Comparison of ENCODE assay signal across 23 mouse cellular contexts in genomic region chr7:128012136-128012780, GRCm38 (mm10). TPM values are rescaled to one million over a fixed set of nuclear protein-coding genes. Genes with fewer than 3 reads are reported as not detected.
A peak's percentile ranks its signal among the peaks of the same experiment; 100 is the strongest.
DNase-seq lines count a peak whose midpoint lies in the region; TF ChIP-seq lines count a peak whose summit lies in the region.
"Had no signal": no experiment of that assay in that cellular context is flagged by ENCODE, and none has a peak within 500 bp of the region (broad histone marks: within the 10 kb centered on the region; RNA-seq: fewer than 3 reads in every experiment).

No protein-coding gene starts in this region.

- TF ChIP-seq CTCF in layer of hippocampus, adult 2 months (conservative IDR thresholded peaks at IDR 0.05): no peak

- intact Hi-C loops in left cerebral cortex, postnatal 10 days (cut with DNase I): no loop called here

- no peak for DNase-seq in layer of hippocampus, adult 2 months (ENCODE audit: low spot score in 2 of 2)
- no peak for DNase-seq in layer of hippocampus, postnatal 25 days (ENCODE audit: extremely low spot score in 1 of 2, low spot score in 1 of 2)
- DNase-seq in brain, adult 2 months (ENCODE audit: low read depth, low spot score): peak; percentile 43
- peak; percentile 25 for DNase-seq in naive thymus-derived CD4-positive, alpha-beta T cell, adult 2 months (ENCODE audit: low read depth)
- DNase-seq in thymus, postnatal 14 days: peak; percentile 69
- no peak for DNase-seq in left cerebral cortex, postnatal 10 days (ENCODE audit: extremely low spot score in 1 of 2, low spot score in 2 of 2)
- DNase-seq in gastrocnemius, postnatal 10 days: no peak
- DNase-seq in adrenal gland, adult (ENCODE audit: inconsistent age in 2 of 2, low spot score in 1 of 2): no peak
- DNase-seq: adrenal gland, postnatal 14 days; cerebellum, adult 18-20 months; cerebellum, adult 9-11 months; cerebellum, postnatal 36 days; gastrocnemius, postnatal 25 days; heart, adult 11 months; heart, postnatal 10 days had no signal

- peak overlapping the region; percentile 64; the same call in 1 of the 2 replicates for H3K27ac ChIP-seq in layer of hippocampus, adult 2 months
- H3K27ac ChIP-seq: embryonic facial prominence, embryonic 15.5 days; forebrain, embryonic 10.5 days; forebrain, embryonic 15.5 days; heart, embryonic 13.5 days; hindbrain, embryonic 14.5 days had no signal

- H3K4me3 ChIP-seq in layer of hippocampus, adult 2 months: no peak overlapping the region
- H3K4me3 ChIP-seq: embryonic facial prominence, embryonic 15.5 days; erythroblast, embryonic 14.5 days; forebrain, embryonic 10.5 days; forebrain, embryonic 15.5 days; heart, embryonic 13.5 days had no signal

RNA-seq across cellular contexts. Expression of gene Trim72, which starts 8.5 kb away (rescaled TPM):
- total RNA-seq in layer of hippocampus, adult 2 months (2021): 1 to 10 TPM in 1 of 2 experiments, under 1 TPM in 1; 0.77 to 1.0 TPM
- under 1 TPM; 0.21 to 0.25 TPM for total RNA-seq in layer of hippocampus, postnatal 25 days (2021)
- under 1 TPM; 0.39 to 0.62 TPM for total RNA-seq in left cerebral cortex, postnatal 10 days (2021)
- total RNA-seq in gastrocnemius, postnatal 10 days (2021): 100 to 1,000 TPM; 238 to 256 TPM
- total RNA-seq: adrenal gland, postnatal 14 days; hematopoietic stem cell, adult 5-6 weeks had no signal

RNA-seq across cellular contexts. Expression of gene Pycard, which starts 18.6 kb away (rescaled TPM):
- 1 to 10 TPM; 1.9 to 3.0 TPM for total RNA-seq in layer of hippocampus, adult 2 months (2021)
- total RNA-seq in layer of hippocampus, postnatal 25 days (2021): 1 to 10 TPM; 1.4 to 3.4 TPM
- 1 to 10 TPM; 3.7 to 5.5 TPM for total RNA-seq in left cerebral cortex, postnatal 10 days (2021)
- total RNA-seq in gastrocnemius, postnatal 10 days (2021): 1 to 10 TPM; 3.3 to 4.9 TPM

RNA-seq across cellular contexts. Expression of gene Fus, which starts 45.0 kb away (rescaled TPM):
- total RNA-seq in layer of hippocampus, adult 2 months (2021): 100 to 1,000 TPM; 345 to 392 TPM
- total RNA-seq in layer of hippocampus, postnatal 25 days (2021): 100 to 1,000 TPM; 270 to 376 TPM
- total RNA-seq in left cerebral cortex, postnatal 10 days (2021): 100 to 1,000 TPM; 387 to 389 TPM
- total RNA-seq in gastrocnemius, postnatal 10 days (2021): 100 to 1,000 TPM; 199 to 239 TPM

RNA-seq across cellular contexts. Expression of gene Itgam, which starts 50.2 kb away (rescaled TPM):
- 10 to 100 TPM; 10.1 to 10.6 TPM for total RNA-seq in layer of hippocampus, adult 2 months (2021)
- 10 to 100 TPM; 13.1 to 13.9 TPM for total RNA-seq in layer of hippocampus, postnatal 25 days (2021)
- 1 to 10 TPM; 8.5 to 8.7 TPM for total RNA-seq in left cerebral cortex, postnatal 10 days (2021)
- total RNA-seq in gastrocnemius, postnatal 10 days (2021): 1 to 10 TPM; 1.5 to 3.4 TPM
- total RNA-seq: MEL had no signal

RNA-seq across cellular contexts. Expression of gene Gm49368, which starts 50.2 kb away (rescaled TPM):
- total RNA-seq in layer of hippocampus, adult 2 months (2021): not detected
- total RNA-seq in layer of hippocampus, postnatal 25 days (2021): not detected
- under 1 TPM in 1 of 2 experiments, not detected in 1; 0.09 TPM for total RNA-seq in left cerebral cortex, postnatal 10 days (2021)
- total RNA-seq in gastrocnemius, postnatal 10 days (2021): not detected
- total RNA-seq: adrenal gland, postnatal 14 days; gastrocnemius, postnatal 25 days; heart, postnatal 10 days; hematopoietic stem cell, adult 5-6 weeks; MEL had no signal

Comparison
In these comparisons a context has a peak if more than half of its experiments do, and no peak if none do; other contexts are left out.
1. DNase-seq: peak in brain, adult 2 months (single experiment), naive thymus-derived CD4-positive, alpha-beta T cell, adult 2 months (single experiment) and thymus, postnatal 14 days (single experiment); none in layer of hippocampus, adult 2 months (0 of 2), layer of hippocampus, postnatal 25 days (0 of 2), left cerebral cortex, postnatal 10 days (0 of 2), gastrocnemius, postnatal 10 days (single experiment) and adrenal gland, adult (0 of 2).
2. RNA of gene Trim72, which starts 8.5 kb away (total RNA-seq): 238 to 256 TPM in gastrocnemius, postnatal 10 days; 0.77 to 1.0 TPM in layer of hippocampus, adult 2 months, 0.39 to 0.62 TPM in left cerebral cortex, postnatal 10 days and 0.21 to 0.25 TPM in layer of hippocampus, postnatal 25 days; every median in the first group is over 100 times any median in the second.